Mouse (Mus musculus): ENCODE results near the gene Bach2.

The Bach2 gene

GRCm38 (mm10) chr4:32562319-32563115 lies 323.9 kb downstream of the Bach2 start:
- DNase-seq (ENCODE audit: low spot score in 2 of 2): no peak

DNA sequence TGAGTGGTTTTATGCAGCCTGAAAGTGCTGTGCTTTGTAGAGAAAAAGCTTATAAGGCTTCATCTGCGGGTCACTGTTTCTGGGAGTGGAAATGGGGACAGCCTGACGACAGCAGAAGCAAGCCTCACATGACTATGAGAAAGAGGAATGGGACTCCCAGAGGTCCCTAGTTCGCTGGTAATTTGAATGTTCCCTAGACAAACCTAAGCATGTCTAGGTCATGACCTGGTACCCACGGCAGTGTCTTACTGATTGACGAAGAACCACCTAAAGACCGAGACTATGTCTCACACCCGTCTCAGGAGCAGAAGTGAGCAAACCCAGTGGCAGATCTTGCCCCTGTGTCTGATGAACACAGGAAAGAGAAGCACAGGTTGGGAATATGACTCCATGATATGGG lies 325.8 kb downstream of the Bach2 start:
- DNase-seq (ENCODE audit: low spot score in 2 of 2): no peak

DNA sequence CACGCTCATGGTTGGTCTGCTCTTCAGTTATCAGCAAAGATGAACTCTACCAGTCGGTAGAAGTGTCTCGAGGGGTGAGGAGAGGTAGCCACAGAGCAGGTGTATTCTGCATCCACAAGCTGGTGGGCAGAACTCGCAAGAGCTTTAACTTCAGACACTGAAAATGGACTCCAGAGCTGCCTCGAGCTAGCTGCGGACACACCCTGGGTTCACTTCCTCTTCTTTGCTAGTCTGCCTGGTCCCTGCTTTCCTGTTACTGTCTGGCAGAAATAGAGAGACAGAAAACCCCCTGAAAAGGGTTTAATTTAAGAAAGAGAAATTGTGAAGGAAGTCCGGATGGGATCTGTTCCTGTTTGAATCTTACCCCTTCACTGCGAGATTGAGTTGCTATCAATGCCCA lies 326.3 kb downstream of the Bach2 start:
- DNase-seq (ENCODE audit: low spot score in 2 of 2): peak in 1 of 2 experiments; percentile 32

DNA sequence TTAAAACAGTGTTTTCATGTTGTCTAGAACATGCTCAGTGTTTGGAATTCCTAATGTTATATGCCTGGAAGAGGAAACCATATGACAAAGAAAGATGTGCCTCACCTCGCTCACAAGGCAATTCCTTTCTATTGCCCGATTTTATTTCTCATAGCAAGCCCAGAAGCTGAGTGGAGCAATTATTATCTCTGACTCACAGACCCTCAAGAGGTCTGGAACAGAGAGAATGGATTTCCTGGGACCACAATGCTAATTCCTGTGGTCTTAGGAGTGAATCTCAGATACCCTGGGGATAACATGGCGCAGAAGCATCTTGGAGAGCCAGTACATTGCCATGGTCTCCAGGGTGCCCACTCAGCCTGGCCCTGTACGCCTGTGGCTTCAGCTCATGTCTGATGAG lies 330.4 kb downstream of the Bach2 start:
- DNase-seq (ENCODE audit: low spot score in 2 of 2): no peak

DNA sequence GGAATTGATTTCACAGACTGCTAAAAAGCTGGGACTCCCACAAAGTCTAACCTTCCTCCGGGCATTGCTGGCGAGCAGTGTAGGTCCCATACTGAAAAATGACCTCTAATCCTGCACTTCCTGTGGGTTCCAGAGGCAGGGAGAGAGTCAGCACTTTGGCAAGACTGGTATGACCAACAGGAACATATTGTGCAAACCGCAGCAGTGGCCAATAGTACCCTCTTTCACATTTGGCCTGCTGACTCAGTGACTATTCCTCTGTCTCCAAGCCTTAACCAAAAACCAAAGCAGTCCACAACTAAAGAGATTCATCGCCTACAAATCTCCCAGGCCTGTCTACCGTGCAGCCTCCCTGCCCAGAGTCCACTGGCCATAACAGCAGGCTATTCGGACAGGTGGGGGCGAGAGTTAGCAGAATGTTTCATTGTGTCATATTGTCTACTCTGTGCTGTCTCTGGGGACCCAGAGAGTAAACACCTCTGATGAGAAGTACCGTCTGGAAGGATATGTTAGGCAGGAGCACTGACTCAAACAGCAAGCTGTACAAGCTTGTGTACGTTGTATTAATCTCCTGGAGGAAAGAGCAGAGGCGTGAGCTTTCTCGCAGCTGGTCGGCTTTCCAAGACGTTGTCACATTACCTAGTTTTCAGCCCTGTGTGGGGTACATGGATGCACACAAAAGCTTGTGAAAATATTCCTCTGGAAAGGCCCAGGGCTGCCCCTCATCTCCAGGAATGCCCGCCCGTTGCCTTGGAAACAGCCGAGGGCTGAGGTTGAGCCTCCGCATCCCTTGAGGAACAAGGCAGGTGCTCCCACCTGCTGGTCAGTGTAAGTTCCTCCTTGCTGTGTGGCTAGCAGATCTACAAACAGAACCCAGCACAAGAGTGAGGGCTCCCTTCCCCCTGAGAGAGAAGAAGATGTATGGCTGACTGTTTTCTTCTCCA lies 331.7 kb downstream of the Bach2 start:
- DNase-seq (ENCODE audit: low spot score in 2 of 2): peak; percentile 35 to 42

DNA sequence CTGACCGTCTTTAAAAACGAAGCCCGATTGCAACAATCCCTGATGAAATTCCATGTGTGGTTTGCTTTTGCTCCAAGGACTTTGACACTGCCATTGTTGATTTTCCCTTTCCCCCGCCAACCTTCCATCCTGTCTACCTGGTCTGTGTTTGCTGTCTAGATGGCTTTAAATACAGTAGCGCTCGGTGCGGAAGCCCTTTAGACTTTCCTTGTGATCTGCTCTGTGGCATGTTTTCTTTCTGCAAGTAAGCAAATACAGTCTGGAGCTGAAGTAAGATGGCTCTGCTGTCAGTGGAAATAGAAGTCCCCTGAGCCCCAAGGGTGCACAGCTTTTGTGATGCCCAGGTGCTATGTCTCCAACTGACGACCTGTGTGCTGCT lies 332.3 kb downstream of the Bach2 start:
- DNase-seq (ENCODE audit: low spot score in 2 of 2): no peak

DNA sequence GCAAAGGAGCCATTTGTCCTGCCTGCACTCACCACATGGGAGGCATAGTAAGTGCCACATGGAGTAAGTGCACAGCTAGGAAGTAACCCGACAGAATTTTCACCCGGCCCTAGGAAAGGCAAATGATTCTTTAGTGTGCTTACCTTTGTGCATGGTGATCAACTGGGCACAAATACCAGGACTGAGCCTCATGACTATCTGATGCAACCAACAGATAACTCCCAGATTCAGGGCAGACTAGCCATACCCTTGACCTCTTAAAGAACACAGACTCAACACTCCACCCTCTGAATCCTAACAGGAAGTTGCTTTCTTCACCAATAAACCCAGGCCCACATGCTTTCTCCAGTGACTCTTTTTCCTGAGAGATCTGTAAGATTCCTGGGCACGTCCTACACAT lies 332.8 kb downstream of the Bach2 start:
- DNase-seq (ENCODE audit: low spot score in 2 of 2): no peak

- peak in 1 of 2 experiments; percentile 40 for DNase-seq (ENCODE audit: low spot score in 2 of 2)
Measured at GRCm38 (mm10) chr4:32572118-32572517, 333.5 kb downstream of the Bach2 start.

- DNase-seq (ENCODE audit: low spot score in 2 of 2): no peak
Measured at GRCm38 (mm10) chr4:32573586-32573985, 335.0 kb downstream of the Bach2 start.

DNA sequence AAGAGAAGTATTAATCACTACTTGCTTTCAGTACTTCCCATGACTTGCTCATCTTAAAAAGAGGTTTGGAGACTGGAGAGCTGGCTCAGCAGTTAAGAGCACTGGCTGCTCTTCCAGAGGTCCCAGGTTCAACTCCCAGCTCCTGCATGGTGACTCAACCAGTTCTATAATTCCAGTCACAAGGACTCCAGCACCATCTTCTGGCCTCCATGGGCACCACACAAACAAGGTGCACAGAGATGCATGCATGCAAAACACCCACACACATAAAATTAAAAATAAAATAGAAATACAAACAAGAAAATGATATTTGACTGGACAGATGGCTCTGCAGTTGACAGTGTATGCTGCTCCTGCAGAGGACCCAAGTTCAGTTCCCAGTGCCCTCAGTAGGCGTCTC lies 336.0 kb downstream of the Bach2 start:
- DNase-seq (ENCODE audit: low spot score in 2 of 2): no peak

DNA sequence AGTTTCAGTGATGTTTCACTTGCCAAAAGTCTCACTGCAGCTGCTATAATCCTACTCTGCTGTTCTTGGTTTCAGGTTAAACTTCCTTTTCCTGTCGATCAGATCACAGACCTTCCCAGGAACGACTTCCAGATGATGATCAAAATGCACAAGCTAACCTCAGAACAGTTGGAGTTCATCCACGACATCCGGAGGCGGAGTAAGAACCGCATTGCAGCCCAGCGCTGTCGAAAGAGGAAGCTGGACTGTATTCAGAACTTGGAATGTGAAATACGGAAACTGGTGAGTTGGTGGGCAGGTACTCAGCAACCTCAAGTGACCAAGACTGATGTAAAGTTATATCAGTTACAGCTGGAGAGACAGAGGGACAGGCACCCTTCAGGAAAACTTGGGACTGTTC lies 336.6 kb downstream of the Bach2 start:
- no peak for DNase-seq (ENCODE audit: low spot score in 2 of 2)

DNA sequence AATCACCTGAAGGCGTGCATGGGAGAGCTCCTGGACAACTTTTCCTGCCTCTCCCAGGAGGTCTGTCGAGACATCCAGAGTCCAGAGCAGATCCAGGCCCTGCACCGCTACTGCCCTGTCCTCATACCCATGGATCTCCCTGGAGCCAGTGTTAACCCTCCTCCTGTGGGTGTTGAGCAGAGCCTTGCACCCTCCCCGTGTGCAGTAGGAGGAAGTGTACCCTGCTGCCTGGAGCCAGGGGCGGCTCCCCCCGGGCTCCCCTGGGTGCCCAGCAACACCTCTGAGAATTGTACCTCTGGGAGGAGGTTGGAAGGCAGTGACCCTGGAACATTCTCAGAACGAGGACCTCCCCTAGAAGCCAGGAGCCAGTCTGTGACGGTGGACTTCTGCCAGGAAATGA lies 341.2 kb downstream of the Bach2 start:
- no peak for DNase-seq (ENCODE audit: low spot score in 2 of 2)

GRCm38 (mm10) chr4:32584181-32584580 lies 345.6 kb downstream of the Bach2 start:
- no peak for DNase-seq (ENCODE audit: low spot score in 2 of 2)

DNA sequence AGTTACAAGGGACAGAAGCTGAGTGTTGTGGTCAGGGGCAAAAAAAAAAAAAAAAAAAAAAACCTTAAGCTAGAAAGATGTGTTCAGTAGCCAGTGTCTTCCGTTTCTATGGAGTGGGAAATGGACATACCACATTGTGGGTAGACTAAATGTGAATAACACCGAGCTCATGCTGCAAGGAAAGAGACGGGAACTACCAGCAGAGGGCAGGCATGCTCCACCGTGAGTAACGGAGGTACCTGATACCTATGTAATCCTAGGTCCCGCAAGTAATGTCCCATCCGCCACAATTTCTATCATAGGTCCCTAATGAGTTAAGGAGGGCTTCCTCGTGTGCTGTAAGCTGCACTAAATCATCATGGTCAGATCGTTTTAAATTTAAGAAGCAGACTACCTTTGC lies 348.0 kb downstream of the Bach2 start:
- DNase-seq (ENCODE audit: low spot score in 2 of 2): no peak

GRCm38 (mm10) chr4:32587543-32587942 lies 348.9 kb downstream of the Bach2 start:
- DNase-seq (ENCODE audit: low spot score in 2 of 2): no peak

GRCm38 (mm10) chr4:32588237-32588636 lies 349.6 kb downstream of the Bach2 start:
- DNase-seq (ENCODE audit: low spot score in 2 of 2): no peak

GRCm38 (mm10) chr4:32601135-32601534 lies 362.5 kb downstream of the Bach2 start:
- DNase-seq (ENCODE audit: low spot score in 2 of 2): no peak

DNA sequence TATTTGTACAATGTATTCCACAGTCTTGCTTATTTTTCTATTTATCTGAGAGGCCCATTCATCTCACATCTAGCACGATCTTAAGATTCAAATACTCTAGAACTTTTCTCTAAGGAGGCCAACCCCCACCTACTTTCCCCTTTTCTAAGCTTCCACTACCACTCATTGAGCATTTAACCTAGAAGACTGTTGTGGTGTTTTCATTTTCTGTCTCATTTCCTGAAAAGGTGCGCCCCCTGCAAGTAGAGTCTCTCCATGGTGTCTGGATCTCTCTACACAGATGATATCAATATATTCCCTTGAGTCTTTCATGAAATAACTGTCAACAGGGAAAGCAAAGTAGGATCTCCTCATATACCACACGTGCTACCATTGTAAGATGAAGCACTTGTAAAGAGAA lies 364.1 kb downstream of the Bach2 start, which contains the start of gene Gja10:
Gene Gja10, minus strand, starts transcription at position 101 of the 400 bp plus-strand sequence.
- no peak for DNase-seq (ENCODE audit: low spot score in 2 of 2)

- DNase-seq (ENCODE audit: low spot score in 2 of 2): peak; percentile 100
Measured at GRCm38 (mm10) chr4:32615034-32615881, 376.7 kb downstream of the Bach2 start, which contains the start of gene Casp8ap2. Casp8ap2 (plus strand) TSS chr4:32615451.

DNA sequence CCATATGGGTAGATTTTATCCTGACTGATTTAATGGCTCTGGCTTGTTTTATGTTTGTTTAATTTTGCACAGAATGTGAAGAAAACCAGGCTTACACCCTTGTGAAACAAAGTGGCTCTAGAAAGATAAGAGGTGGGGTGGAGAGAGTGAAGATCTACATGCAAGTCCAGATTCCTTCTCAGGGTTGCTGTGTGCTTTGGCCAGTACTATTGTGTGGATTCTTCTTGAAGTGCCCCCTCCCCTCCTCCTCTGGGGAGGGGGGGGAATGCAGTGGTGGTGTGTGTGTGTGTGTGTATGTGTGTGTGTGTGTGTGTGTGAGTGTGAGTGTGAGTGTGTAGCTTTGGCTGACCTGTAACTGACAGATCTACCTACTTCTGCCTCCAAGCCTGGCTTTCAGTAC lies 383.0 kb downstream of the Bach2 start:
- DNase-seq (ENCODE audit: low spot score in 2 of 2): no peak

All from heart, adult 9 months (tissue).